Mouse (Mus musculus) kidney, adult 8-10 months (tissue): Measurements from ENCODE around the gene Tmem214.

Experiments used
- DNase-seq, 2 experiments: peaks; one replicate each; pipeline ENCODE4 v3.0.0; 2022

Gene Tmem214

DNA sequence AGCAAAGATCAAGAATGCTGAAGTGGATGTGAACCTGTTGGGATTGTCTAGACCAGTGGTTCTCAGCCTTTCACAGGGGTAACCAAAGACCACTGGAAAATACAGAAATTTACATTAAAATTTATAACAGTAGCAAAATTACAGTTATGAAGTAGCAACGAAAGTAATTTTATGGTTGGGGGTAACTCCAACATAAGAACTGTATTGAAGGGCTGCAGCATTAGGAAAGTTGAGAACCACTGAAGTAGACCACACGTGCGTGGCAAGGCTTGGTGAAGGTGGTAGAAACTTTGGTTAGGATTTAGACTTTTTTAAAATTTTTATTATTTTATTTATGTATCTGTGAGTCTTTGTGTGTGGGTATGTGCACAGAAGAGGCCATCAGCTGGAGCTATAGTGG lies at the start of gene Tmem214:
Gene Tmem214 (plus strand): TSS at position 301 of the 400 bp plus-strand sequence.
- no peak for DNase-seq

DNA sequence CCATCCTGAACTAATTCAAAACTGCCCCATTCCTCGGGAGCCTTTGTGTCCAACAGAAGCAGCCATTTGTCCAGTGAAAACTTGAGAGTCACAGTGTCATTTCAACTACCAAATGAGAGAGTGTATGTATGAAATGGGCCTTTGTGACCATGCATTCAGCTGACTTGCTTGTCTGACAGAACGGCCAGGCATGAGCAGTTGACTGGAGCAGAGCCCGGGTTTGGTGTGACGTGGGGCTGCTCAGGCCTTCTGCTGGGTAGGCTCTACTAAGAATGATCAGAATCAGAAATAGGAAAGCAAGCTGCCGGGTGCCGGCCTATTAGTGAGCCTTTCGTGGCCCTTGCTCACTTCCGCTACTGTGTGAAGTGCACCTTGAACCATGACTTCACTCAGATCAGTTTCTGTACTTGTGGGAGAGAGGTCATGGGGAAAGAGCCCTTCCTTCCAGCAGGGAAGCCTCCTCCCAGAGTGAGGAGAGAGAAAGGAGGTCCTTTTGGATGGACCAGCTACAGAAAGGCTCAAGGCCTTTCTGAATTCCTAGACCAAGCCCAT lies 49.0 kb upstream of the Tmem214 start:
- DNase-seq, result peak; percentile 22 to 48

DNA sequence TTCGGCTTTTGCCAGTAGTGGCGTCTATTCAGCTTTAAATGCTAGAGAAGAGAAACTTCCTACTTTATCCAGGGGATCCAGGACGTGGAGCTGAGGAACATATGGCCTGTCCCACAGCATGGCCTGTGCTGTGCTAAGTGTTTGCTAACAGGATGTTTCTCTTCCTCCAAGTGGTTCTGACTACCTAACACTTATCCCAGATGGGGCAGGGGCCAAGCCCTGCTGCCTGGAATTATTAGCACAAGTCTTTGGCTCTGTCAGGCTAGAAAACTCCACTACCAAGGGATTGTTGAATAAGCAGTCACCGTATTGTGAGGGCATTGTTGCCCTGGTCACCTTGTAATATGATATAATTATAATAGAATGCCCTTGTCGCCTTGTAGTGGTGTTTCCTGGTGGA lies 45.1 kb upstream of the Tmem214 start:
- no peak for DNase-seq

DNA sequence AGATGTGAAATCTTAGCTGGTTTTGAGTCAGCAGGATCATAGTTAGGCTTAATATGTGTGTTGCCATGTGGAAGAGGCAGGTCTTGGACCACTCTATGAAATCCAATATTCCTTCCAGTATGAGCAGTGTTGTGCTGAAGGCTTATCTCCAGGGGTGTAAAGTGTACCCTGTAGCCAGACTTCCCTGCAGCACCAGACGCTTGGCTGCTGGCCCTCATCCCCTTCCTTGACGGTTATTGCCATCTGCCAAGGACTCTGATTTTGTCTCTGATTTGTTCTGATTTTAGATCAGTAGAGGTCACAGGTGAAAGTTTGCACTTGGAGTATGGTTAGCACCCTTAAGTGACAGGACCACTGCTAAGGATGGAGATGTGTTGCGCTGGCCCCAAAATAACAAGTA lies 44.7 kb upstream of the Tmem214 start:
- no peak for DNase-seq

DNA sequence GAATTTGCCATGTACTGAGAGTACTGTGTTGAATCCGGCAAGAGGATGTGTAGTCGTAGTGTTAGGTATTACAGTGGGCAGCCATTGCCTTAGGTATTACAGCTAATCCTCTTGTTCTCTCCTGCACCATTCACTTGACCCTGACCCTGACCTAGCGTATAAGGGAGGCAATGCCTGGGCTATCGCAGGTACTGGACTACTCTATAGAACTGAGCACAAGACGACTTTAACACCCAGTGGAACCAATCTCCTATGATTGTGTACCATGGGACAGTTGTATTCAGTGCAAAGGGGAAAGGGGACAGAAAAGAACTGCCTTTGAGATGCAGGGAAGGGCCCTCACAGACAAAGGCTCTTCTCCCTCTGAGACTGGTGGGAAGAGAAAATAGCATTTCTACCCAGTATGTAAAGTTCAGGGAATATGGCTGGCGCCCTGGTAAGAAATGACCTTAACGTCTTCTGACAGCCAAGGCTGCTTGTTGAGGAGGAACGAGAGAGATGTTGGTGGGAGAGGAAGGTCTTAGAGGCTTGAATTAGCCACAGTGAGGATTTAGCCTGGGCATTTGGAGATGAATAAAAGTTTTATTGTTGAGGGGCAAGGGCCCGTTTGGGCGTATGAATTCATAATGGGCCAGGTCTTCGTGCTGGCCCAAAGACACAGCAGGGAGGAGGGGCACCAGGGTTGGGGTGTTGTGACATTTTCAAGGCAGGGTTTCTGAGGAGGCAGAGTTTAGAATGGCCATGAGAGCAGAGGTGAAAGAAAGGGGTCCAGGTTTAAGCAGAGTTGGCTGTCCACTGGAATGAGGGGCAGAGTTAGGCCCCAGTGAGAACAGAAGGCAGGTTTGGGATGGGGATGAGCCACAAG lies 43.5 kb upstream of the Tmem214 start:
- DNase-seq, result no peak

DNA sequence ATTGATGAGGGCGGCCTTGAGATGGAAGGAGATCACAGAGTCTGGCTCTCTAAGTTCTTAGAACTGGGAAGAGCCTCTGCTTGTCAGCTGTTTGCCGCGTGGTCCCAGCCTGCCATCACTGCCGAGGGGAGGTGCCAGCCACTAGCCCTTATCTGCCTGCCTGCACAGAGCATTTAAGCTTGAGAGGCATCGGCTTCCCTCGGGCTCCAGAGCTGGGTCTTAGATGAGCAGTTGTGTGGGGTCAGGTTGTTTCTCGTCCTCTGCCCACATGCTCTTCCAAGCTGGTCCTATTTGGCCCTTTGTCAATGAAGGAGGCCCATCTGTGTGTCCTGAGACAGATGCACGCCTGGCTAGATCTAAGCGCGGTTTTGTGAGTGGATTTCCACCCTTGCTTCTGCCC lies 42.6 kb upstream of the Tmem214 start:
- DNase-seq, result no peak

DNA sequence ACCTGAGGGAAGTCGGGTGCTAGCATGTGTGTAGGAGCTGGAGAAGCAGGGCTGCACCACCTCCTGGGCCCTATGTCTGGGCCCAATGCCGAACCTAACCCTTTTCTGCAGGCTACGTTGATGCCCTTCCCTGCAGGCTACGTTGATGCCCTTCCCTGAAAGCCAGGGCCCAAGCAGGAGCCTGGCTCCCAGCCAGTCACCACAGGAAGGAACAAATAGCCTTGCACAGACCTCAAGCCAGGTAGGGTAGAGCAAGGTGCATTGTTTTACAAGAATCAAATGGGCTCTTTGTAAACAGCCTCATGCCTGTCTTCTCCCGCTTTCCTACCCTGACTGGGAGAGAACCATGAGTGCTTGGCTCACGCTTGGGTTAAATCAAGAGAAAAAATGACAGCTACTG lies 42.0 kb upstream of the Tmem214 start:
- no peak for DNase-seq

DNA sequence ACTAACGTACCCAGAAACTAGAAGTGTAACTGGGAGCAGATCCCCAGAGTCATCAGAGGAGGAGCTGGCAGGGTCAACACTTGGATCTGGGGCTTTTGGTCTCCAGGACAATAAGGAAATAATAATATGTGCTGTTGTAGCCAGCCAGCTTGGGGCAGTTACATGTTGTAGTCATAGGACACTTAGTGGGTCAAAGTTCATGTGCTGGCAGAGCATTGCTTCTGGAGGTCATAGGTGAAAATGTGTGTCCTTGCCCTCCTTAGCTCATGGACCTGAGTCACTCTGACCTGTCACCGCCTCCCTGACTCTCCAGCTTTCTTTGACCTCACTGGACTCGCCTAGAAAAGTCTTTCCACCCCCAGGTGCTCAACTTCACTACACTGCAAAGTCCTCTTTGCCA lies 34.4 kb upstream of the Tmem214 start:
- peak; percentile 39 to 56 for DNase-seq

DNA sequence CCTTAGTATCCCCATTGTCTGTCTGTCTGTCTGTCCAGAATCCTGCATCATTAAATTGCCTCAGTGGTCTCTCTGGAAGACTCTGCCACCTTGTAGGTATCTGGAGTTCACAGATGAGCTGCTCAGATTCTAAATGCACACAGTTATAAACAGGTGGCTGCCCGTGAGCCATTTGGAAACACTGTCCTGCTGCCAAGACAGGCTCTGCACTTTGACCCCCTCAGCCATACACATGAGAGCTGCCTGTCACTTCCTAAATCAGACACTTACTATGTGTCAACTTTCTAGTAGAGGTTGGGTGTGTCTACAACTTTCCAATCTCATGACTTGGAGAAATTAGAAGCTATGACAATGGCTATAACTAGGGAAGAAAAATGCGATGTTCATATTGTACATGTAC lies 28.1 kb upstream of the Tmem214 start:
- peak; percentile 24 to 32 for DNase-seq

DNA sequence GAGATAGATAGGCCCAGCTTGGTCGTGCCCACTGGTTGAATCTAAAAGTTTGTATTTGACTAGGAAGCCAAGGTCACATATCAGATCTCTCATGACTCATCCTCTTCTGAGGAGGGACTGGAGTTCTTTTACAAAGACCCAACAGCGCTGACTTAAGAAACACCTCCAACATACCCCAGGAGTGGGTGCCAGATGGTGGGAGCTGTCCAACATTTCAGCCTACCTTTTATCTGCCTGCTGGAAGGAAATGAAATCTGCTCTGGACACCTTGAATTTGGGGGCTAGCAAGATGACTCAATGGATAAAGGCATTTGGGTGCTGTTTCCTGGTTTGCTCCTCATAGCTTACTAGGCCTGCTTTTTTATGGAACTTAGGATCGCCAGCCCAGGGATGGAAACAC lies 25.9 kb upstream of the Tmem214 start:
- no peak for DNase-seq

DNA sequence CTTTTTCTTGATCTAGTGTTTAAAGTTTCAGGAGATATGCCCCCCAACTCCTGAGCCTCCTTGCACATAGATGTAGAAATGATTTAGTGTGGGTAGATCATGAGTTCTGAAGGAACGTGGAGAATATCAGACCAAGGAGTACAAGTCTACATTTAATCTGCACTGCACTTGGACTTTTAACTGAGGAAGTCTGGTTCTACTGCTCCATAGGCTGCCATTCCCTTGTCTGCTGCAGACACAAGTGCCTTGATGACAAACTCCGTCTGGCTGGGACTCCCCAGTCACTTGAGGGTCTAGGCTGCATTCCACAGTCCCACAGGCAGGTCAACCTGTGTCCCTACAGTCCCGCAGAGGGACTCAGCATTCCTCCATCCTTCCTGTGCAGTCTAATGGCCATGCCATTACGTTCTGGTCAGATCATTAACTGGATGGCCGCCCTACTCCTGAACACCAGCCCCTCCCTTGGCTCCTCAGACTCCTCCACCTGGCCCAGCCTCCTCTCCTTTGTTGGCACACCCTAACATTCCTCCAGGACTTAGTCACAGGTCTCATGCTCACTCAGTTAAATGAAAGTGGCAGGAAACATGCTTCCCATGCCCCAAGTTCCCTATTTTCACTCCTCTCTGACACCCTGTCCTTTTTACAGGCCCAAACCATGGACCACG lies 17.8 kb upstream of the Tmem214 start:
- DNase-seq, result peak; percentile 55 to 78

DNA sequence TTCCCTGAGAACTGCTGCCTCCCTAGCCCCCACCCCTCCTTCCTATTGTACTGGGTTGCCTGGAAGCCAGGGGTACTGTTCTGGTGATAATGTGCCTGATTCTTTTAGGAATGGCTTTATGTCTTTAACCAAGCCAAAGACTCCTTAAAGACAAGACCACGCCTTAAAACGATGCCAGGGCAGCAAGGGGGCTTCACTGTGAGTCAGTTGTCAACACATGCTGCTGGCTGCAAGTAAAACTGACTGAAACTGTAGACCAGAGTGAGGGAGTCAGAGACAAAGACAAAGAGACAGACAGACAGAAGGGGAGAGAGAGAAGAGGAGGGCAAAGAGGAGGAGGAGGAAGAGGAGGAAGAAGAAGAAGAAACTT lies 17.3 kb upstream of the Tmem214 start:
- DNase-seq, result no peak

DNA sequence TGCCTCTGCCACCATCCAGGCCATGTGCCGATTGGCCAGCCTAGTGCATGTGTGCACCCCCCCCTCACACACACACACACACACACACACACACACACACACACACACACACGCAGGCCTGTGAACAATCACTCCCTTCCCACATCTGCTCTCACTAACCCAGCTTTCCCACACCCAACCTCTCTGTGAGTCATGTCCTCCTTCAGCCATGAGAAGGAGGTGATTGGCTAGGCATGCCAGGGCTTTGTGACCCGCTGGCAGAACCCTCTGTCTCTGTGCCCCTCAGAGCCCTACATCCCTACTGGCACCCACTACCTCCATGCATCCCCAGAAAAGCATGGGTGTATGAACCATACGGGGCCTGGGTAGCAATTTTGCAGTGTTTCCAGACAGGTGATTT lies 14.3 kb upstream of the Tmem214 start:
- no peak for DNase-seq

DNA sequence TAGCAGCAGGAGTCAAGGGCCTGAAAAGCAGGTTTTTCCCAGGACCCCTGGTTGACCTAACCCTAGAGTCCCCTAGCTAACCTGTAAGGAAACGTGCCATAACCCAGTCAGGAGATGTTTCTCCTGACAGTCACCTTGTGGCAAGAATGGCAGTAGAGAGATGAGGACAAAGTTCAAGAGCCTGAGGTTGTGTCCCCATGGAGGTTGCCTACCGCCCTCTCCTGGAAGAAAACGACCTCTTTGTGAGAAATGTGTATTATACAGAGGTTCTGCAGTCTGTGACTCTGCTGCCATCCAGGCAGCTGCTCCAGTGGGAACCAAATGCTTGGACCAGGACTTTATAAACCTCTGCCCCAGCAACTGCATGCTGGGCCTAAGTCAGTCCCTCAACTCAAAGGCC lies 12.1 kb upstream of the Tmem214 start:
- DNase-seq, result peak; percentile 49 to 60

DNA sequence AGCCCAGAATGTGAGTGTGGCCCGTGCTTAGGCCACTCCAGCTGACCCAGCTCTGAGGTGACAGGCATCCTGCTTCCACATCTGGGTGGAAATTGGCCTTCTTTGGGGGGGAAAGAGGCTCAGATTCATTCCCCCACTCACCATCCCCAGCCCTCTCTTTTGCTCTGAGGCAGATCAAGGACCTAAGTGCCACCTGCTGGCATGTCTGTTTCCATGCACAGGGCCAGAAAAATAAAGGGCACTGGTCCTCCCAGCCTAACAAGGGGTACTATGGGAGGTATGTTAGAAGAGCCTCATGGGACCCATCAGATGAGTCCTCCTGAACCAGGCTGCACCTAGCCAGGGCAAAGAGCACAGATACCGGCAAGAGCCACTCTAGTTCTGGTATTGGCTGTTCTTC lies 11.7 kb upstream of the Tmem214 start:
- no peak for DNase-seq

DNA sequence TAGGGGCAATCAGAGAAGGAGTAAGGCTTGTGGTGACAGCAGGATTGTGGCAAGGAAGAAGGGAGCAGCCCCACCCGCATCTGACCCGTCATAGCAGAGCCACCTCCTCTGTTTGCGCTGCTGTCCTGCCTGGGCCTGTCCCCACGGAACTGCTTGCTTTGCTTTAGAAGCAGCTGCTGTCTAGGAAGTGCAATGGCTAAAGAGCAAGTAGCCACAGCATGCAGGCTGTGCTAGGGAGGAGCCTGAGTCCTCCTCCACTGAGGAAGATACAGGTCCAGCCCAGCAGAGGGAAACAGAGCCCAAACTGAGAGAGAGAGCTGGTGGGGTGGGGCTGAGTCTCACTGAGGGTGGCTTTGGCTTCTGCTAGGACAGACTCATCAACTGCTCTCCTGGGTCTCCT lies 4.0 kb upstream of the Tmem214 start:
- no peak for DNase-seq

DNA sequence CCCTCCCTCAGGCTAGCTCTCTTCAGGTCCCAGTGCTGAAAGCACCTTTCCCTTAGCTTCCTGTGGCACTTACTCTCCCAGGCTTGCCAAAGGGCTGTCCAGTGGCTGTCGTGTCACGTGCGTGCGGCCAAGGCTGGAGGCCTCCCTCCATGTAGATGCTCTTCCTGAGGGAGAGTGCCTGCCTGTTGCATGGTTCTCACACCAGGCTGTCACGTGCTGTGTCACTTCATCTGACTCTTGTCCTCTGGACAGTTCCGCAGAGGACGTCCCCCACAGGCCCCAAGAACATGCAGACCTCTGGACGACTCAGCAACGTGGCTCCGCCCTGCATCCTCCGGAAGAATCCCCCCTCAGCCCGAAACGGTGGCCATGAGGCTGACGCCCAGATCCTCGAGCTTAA lies 3.5 kb upstream of the Tmem214 start:
- no peak for DNase-seq

DNA sequence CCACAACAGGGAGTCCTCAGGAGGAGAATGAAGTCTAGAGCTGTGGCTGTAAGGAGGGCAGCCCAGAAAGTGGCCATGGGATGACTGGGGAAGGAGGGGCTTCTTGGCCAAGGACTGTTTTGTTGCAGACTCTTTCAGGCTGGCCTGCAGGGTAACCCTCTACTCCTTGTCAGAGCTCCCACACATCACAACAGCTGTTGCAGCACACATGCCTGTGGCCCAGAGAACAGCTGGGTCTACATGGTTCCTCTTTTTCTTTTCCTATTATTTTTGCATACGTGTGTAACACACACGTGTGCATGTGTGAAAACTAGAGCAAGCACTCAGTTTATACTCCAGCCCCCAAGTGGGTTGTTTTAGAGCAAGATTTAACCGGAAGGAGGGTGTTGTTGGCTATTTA lies 941 bp upstream of the Tmem214 start:
- no peak for DNase-seq

DNA sequence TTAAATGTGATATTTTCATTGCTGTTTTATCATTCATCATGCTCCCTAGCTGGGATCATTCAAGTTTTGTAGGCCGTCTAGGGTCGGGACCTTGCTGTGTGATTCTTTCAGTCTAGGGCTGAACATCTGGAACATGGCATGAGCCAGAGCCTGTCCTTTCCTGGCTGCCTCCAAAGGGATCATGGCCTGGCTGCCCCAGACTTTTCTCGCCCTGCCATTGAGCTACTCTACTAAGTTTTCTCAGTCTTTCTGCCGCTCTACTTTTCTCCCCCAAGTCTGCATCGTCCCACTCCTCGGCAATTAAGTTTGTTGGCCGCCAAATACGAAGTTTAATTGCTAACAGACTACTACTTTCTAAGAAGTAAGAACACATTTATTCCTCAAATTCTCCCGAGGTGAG lies 1.2 kb downstream of the Tmem214 start:
- DNase-seq, result no peak

DNA sequence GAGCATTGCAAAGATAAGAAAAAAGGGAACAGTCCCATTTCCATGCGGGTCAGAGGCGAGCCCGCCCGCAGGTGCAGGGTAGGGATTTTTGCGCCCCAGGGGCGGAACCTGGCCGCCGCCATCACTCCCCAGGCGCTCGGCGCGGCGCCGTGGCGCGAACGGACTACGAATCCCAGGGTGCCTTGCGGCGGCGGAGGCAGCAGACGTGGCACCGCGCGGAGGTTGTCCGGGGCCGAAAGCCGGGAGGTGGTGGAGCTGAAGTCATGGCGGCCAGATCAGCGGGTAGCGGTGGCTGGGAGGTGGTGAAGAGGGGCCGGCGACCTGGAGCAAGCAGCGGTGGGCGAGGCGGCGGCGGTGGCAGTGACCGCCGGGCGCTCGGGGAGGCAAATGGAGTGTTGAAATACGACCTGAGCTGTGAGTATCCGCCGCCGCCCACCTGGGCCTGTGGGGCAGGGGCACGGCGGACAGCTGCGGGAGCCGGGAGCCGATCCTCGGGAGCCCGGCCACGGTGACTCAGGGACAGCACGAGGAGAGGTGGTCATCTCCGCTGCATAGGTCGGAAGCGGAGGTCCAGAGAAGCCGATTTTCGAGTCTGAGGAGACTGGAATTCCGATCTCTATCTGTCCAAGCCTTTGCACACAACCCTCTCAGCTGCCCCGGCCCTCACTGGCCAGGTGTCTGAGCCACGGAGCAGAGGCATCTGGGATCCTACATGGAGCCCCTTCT lies 1.8 kb downstream of the Tmem214 start:
- peak; percentile 85 to 91 for DNase-seq

DNA sequence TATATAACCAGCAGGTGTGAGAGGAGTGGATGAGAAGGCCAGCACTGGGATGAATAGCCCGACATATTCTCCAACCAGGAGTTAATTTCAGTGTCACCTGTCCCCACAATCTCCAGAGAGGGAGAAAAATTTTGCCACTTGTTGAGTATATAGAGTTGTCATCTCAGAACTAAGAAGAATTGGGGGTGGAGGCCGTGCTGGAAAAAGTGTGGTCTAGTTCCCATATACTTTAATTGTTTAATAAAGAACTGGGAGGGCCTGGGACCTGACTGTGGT lies 2.3 kb downstream of the Tmem214 start:
- no peak for DNase-seq

DNA sequence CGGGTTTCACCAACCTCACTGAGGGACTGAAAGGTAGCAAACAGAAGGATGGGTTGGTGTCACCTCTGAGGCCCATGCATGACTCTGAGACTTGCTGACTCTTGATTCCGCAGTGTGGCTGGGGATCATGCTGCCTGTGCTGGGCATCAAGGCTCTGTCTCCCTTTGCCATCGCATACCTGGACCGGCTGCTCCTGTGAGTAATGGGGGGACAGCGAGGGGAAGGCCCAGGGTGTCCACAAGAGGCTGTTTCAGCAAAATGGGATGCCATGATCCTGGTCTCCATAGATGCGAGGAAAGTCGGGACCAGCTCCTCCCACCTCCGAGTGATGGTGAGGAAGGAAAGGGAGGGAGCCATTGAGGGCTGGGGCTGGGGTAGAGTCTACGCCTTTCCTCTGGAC lies 4.8 kb downstream of the Tmem214 start:
- no peak for DNase-seq

DNA sequence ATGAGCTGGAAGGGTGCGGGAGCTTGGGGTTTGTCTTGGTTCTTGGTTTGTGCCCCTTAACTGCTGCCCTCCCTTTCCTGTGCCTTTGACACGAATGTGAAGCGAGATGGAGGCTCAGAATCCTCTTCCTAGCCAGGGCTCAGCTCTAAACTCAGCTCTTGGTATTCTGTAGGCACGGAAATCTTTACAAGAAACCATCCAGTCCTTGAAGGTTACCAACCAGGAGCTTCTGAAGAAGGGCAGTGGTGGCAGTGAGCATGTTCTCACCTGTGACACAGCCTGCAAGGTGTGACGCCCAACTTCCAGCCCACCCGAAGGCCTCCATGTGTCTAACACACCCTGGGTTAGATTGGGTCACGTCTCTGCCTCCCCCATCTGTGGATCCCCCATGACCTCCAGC lies 6.6 kb downstream of the Tmem214 start:
- DNase-seq, result no peak

DNA sequence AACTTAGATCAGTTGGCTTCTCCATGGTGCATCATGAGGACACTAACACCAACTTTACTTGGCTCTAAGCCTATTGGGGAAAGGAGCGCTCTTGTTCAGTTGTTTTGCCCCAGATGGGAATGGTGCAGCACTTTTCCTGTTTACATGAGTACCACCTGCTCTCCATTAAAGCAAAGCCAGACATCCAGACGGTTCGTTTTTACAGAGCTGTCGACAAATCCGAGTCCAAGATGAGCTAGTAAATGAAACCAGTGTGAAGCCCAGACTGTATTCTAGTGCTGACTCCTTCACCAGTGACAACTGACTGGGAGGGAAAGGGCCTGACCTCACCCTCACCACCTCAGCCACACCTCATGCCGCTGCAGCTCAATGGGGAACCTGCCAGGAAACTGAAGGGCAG lies 10.8 kb downstream of the Tmem214 start:
- no peak for DNase-seq
